Mouse (Mus musculus) olfactory bulb, adult 2 months (tissue): Measurements from ENCODE around the gene Fzr1. TPM values are rescaled to one million over a fixed set of nuclear protein-coding genes. Genes with fewer than 3 reads are reported as not detected.
A peak's percentile ranks its signal among the peaks of the same experiment; 100 is the strongest.

ENCODE experiments used
- H3K27ac ChIP-seq: fragments of 200-500 bp; 2 replicates; pipeline ENCODE4 v1.5.1; 2012; ENCODE audit warnings: low read depth, low read length; ENCODE audit not compliant: insufficient read depth
- H3K4me1 ChIP-seq: fragments of 200-500 bp; 2 replicates; pipeline ENCODE4 v1.6.1; 2012; ENCODE audit warnings: low read length; ENCODE audit not compliant: control insufficient read depth, insufficient read depth
- H3K4me3 ChIP-seq: fragments of 200-500 bp; 2 replicates; pipeline ENCODE4 v1.5.1; 2012; ENCODE audit warnings: mild to moderate bottlenecking, low read depth, low read length, moderate library complexity; ENCODE audit not compliant: insufficient read depth
- CTCF ChIP-seq: fragments of 200-500 bp; IDR thresholded peaks from 2 replicates; pipeline ENCODE4 v1.5.1; 2012; ENCODE audit warnings: low read depth, mild to moderate bottlenecking, low read length, moderate library complexity; ENCODE audit not compliant: insufficient read depth
- POLR2A ChIP-seq: fragments of 200-500 bp; IDR thresholded peaks from 2 replicates; pipeline ENCODE4 v1.6.1; 2012; ENCODE audit warnings: mild to moderate bottlenecking, low read depth, low read length, moderate library complexity; ENCODE audit not compliant: insufficient read depth
- WGBS: fragments of 180-500 bp; shearing (Covaris S2); methylation state at CpG from one replicate; pipeline ENCODE4 v1.1.7; 2018; 5-methylcytosine and 5-hydroxymethylcytosine counted together
- polyA plus RNA-seq: library from polyadenylated mRNA; stranded (reverse); fragments of >200 nt; gene quantifications from 2 replicates; pipeline ENCODE4 v1.2.4, GENCODE M21; 2012; ENCODE audit warnings: low replicate concordance; ENCODE audit not compliant: missing spikeins, insufficient read depth, insufficient read length

Gene Fzr1
- polyA plus RNA-seq, 1 experiment, result not detected

- H3K4me1 ChIP-seq, result peaks cover 24% of the 10 kb centered on the region
- WGBS, result 29% methylated on average over 55 of the region's 55 CpGs
- H3K27ac ChIP-seq, result no peak overlapping the region
- H3K4me3 ChIP-seq, result 0 out of 2 replicates have a peak overlapping the region, but pooled peaks have one; percentile 2
- no peak for TF ChIP-seq POLR2A
- TF ChIP-seq CTCF, result no peak
Measured at GRCm38 (mm10) chr10:81346453-81347067, 31.8 kb downstream of the Fzr1 start.

- peaks cover 24% of the 10 kb centered on the region for H3K4me1 ChIP-seq
- TF ChIP-seq POLR2A (no peak), CTCF (no peak)
- no peak overlapping the region for H3K4me3 ChIP-seq
- 89% methylated on average over 4 of the region's 4 CpGs for WGBS
- H3K27ac ChIP-seq, result no peak overlapping the region
Measured at GRCm38 (mm10) chr10:81345162-81345534, 33.2 kb downstream of the Fzr1 start.

GRCm38 (mm10) chr10:81344421-81345161, 33.7 kb downstream of the Fzr1 start:
- no peak for TF ChIP-seq CTCF
- TF ChIP-seq POLR2A, result no peak

GRCm38 (mm10) chr10:81342686-81343505, 35.4 kb downstream of the Fzr1 start, which contains the start of gene Gipc3:
TSS of gene Gipc3 (minus strand) at chr10:81343266.
- Histone ChIP-seq H3K4me1 (peaks cover 18% of the 10 kb centered on the region), H3K27ac (no peak within 1 kb of the TSS), H3K4me3 (peak within 1 kb of the TSS; percentile 29)
- WGBS, result 6% methylated on average over 67 of the region's 67 CpGs
- TF ChIP-seq POLR2A (no peak), CTCF (no peak)

More at GRCm38 (mm10) chr10:81344421-81345161, 33.7 kb downstream of the Fzr1 start:
- Histone ChIP-seq H3K4me1 (peaks cover 23% of the 10 kb centered on the region), H3K4me3 (no peak overlapping the region), H3K27ac (no peak overlapping the region)
- WGBS, result 51% methylated on average over 8 of the region's 8 CpGs

- Histone ChIP-seq H3K4me3 (no peak overlapping the region), H3K27ac (no peak overlapping the region), H3K4me1 (peaks cover 8% of the 10 kb centered on the region)
- TF ChIP-seq POLR2A (no peak), CTCF (peak; percentile 81)
- 38% methylated on average over 16 of the region's 16 CpGs for WGBS
Measured at GRCm38 (mm10) chr10:81341333-81341949, 36.9 kb downstream of the Fzr1 start.

GRCm38 (mm10) chr10:81340551-81341332, 37.6 kb downstream of the Fzr1 start:
- Histone ChIP-seq H3K27ac (no peak overlapping the region), H3K4me1 (peaks cover 9% of the 10 kb centered on the region), H3K4me3 (no peak overlapping the region)
- TF ChIP-seq POLR2A (no peak), CTCF (no peak)
- 49% methylated on average over 17 of the region's 17 CpGs for WGBS

GRCm38 (mm10) chr10:81336558-81336957, 41.8 kb downstream of the Fzr1 start:
- Histone ChIP-seq H3K27ac (no peak overlapping the region), H3K4me1 (peaks cover 9% of the 10 kb centered on the region; the same call in 1 of the 2 replicates), H3K4me3 (no peak overlapping the region)
- 97% methylated on average over 4 of the region's 4 CpGs for WGBS
- TF ChIP-seq POLR2A, result no peak
